Mouse (Mus musculus): ENCODE measurements around the gene Cyp19a1.

GRCm38 (mm10) chr9:54244869-54245665, 22.8 kb downstream of the Cyp19a1 start:
- TF ChIP-seq CTCF (IDR thresholded peaks at IDR 0.05; ENCODE audit: extremely low read depth, insufficient read depth, insufficient read length, insufficient replicate concordance) (no peak), POLR2A (IDR thresholded peaks at IDR 0.05; ENCODE audit: low read depth, low read length) (no peak)

Data from spleen, adult 2 months (tissue).